Mouse (Mus musculus): Measurements from ENCODE around the gene Hpgd.
"Not testable (repeated sequence)": the region's sequence is repeated elsewhere in the genome, so short reads cannot be mapped to it uniquely, and the experiment has no call there.

Hpgd gene

DNA sequence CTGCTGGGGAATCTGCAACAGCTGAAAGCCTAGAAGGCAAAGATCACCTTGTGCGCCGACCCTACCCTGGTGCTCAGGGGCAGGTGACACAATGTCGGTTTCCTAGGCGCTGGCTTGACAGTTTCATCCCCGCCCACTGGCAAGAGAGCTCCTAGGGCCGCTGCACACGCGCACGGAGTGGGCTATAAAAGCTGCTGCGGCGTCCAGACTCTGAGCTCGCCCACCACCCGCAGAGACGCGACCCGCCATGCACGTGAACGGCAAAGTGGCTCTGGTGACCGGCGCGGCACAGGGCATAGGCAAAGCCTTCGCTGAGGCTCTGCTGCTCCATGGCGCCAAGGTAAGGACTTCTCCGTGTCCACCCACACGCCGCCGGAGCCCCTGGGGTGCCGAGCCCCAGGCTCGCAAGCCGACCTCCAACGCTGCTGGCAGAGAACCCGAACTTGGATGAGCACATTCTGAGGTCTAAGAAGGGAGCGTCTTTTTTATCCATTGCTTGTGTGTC lies at the start of gene Hpgd:
Gene Hpgd, plus strand, starts transcription at position 213 of the 505 bp plus-strand sequence.
- no peak for DNase-seq (ENCODE audit: low read depth, low spot score)

- DNase-seq (ENCODE audit: low read depth, low spot score) = not testable (repeated sequence)
These were observed 42.7 kb upstream of the Hpgd start for GRCm38 (mm10) chr8:56251728-56252127.

GRCm38 (mm10) chr8:56252314-56252713 lies 42.1 kb upstream of the Hpgd start:
- DNase-seq (ENCODE audit: low read depth, low spot score) = no peak

DNA sequence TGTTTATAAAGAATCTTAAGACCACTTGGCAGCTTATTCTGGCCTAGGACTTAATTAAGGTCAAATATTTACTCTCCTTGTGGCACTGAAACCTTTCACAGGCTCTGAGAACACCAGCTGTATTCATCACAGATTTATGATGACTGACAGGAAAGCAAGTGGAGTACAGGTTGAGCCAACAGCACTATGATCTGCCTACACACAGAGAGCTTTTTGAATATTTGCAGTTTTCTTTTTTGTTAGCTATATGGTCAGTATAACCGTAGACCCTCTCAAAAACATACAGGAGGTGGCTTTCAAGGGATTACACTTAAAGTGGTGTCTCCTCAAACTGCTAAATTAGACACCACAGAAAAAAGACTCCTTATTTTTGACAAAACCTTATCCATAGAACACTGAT lies 33.2 kb upstream of the Hpgd start:
- no peak for DNase-seq (ENCODE audit: low read depth, low spot score)

GRCm38 (mm10) chr8:56269687-56270663 lies 24.4 kb upstream of the Hpgd start:
- DNase-seq (ENCODE audit: low read depth, low spot score) = no peak

GRCm38 (mm10) chr8:56272934-56273333 lies 21.5 kb upstream of the Hpgd start:
- DNase-seq (ENCODE audit: low read depth, low spot score) = no peak

- DNase-seq (ENCODE audit: low read depth, low spot score) = no peak
These were observed 19.1 kb upstream of the Hpgd start for GRCm38 (mm10) chr8:56275316-56275715.

GRCm38 (mm10) chr8:56277810-56278528 lies 16.4 kb upstream of the Hpgd start:
- no peak for DNase-seq (ENCODE audit: low read depth, low spot score)

DNA sequence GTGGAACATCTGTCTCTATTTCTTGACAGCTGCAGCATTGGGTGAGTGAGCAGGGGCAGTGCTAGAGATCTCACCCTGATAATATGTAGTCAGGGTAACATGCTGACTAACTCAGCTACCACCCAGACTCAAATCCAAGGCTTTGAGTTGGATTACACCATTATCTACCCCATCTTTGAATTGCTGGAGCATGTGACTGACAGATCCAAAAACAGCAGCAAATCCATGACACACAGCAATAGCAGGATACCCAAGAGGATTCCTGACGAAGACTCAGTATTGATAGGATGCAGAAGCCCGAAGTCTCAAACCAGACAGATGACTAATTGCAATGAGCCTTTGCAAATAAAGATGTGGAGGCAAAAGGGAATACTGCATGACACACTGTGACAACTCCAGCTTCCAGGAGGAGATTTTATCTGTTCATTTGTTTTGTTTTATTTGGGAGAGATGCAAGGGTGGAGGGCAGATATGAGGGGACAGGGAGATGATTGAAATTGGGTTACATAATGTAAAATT lies 15.8 kb upstream of the Hpgd start:
- DNase-seq (ENCODE audit: low read depth, low spot score) = no peak

DNA sequence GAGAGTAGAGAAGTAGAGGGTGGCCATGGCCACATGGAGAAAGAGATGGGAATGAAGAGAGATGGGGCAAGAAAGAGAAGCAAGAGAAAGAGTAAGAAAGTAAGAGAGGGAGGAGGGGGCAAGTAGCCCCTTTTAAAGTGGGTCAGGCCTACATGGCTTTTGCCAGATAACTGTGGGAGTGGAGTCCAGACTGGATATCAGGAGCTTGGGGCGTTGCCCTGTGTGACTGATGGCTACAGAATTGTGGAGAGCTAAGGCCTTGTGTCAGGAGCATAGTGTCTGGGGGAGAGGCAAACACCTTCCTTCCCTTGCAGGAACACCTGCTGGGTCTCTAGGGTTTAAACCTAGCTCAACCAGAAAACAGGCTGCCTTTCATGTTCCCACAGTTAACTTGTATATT lies 10.4 kb upstream of the Hpgd start:
- DNase-seq (ENCODE audit: low read depth, low spot score) = no peak

GRCm38 (mm10) chr8:56284957-56285356 lies 9.4 kb upstream of the Hpgd start:
- no peak for DNase-seq (ENCODE audit: low read depth, low spot score)

DNA sequence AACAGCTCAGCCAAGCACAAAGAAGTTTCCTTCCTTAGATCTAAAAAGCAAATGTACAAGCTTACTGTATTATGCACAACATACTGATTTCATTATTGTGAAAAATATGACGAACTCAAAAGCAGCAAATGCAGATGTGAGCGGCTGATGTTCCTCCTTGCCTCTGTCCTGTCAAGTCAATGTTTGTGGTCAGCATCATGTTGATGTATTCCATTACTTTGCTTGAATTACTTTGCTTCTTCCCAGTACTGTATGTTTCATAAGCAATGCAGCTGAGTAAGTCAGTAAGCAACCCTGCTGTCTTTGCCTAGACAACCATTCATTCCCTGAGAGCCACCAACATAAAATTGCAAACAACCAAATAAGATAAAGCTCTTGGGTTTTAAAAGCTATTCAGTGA lies 7.7 kb upstream of the Hpgd start:
- DNase-seq (ENCODE audit: low read depth, low spot score) = no peak

- no peak for DNase-seq (ENCODE audit: low read depth, low spot score)
These were observed 6.9 kb upstream of the Hpgd start for GRCm38 (mm10) chr8:56287370-56288072.

DNA sequence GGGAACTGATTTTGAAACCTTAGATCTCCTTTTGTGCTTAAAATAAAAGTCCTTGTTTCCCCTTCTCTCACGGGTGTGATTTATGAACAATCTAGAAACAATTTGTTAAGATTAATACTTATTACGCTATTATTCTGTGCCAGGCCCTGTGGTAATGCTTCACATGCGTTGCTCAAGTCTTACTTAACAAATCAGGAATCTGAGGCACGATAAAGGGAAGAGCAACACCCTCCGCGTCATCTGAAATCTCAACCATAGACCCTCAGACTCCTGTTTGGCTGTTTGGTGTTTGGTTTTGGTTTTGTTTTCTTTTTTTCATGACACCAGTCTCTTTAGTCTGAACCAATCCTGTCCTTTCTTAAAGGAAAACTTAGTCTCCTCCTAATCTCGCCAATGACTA lies 2.1 kb upstream of the Hpgd start:
- no peak for DNase-seq (ENCODE audit: low read depth, low spot score)

DNA sequence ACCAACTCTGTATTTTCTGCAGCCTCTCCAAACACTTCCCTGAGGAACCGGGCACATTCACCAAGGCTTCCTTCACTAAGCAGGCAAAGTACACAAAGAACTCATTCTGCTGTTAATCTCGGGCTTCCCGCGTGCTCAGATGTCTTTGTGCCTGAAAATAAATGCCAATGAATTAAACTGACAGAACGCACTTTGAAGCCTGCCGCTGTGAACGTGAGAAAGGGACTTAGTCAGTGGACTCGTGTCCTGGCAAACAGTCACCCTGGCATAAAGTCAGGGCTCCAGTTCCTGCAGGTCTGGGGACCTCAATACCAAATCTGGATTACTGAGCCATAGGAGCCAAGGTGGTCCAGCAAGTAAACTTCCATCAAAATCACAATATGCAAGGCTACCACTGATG lies 905 bp upstream of the Hpgd start:
- no peak for DNase-seq (ENCODE audit: low read depth, low spot score)

GRCm38 (mm10) chr8:56294886-56295555 lies 636 bp downstream of the Hpgd start:
- no peak for DNase-seq (ENCODE audit: low read depth, low spot score)

DNA sequence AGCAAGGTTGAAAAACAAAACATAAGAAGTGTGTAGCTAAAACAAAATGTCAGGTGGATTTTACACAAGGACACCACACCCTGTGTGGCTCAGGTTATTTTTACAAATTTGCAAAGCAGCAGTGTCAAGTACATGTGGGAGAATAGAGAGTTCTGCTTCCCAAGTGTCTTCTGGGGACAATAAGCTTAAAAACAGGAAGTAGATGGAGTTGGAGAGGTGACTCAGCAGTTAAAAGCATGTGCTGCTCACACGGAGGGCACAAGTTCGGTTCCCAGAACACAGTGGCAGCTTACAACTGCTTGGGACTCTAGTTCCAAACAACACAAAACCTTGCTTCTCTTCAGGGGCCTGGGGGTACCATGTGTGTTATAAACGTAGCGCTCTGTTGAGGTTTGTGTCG lies 5.0 kb downstream of the Hpgd start:
- DNase-seq (ENCODE audit: low read depth, low spot score) = no peak

- not testable (repeated sequence) for DNase-seq (ENCODE audit: low read depth, low spot score)
These were observed 6.9 kb downstream of the Hpgd start for GRCm38 (mm10) chr8:56301303-56301702.

DNA sequence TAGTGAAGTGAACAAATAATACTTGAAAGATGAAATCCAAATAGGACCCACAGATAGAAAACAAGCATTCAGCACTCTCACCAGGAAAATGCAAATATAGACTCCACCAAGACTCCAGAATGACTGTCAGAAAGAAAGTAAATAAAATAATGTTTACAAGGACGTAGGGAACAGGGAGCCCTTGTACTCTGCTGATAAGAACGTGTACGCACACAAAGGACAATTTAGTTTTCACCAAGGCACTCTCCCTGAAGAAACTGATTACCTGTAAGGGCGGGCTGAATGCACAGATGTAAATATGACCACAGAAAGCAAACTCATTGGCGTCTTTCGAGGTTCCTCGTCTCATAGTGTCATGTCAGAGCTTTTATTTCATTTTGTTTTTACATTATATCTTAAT lies 10.2 kb downstream of the Hpgd start:
- no peak for DNase-seq (ENCODE audit: low read depth, low spot score)

GRCm38 (mm10) chr8:56313622-56314021 lies 19.2 kb downstream of the Hpgd start:
- DNase-seq (ENCODE audit: low read depth, low spot score) = no peak

- no peak for DNase-seq (ENCODE audit: low read depth, low spot score)
These were observed 20.8 kb downstream of the Hpgd start for GRCm38 (mm10) chr8:56315189-56315588.
